Mouse (Mus musculus): ENCODE results near the gene Hist1h3e. TPM values are rescaled to one million over a fixed set of nuclear protein-coding genes. Genes with fewer than 3 reads are reported as not detected.
"Not testable (repeated sequence)": the region's sequence is repeated elsewhere in the genome, so short reads cannot be mapped to it uniquely, and the experiment has no call there.

The Hist1h3e gene
- polyA plus RNA-seq, 1 experiment from 2014 or later = 10.3 TPM

DNA sequence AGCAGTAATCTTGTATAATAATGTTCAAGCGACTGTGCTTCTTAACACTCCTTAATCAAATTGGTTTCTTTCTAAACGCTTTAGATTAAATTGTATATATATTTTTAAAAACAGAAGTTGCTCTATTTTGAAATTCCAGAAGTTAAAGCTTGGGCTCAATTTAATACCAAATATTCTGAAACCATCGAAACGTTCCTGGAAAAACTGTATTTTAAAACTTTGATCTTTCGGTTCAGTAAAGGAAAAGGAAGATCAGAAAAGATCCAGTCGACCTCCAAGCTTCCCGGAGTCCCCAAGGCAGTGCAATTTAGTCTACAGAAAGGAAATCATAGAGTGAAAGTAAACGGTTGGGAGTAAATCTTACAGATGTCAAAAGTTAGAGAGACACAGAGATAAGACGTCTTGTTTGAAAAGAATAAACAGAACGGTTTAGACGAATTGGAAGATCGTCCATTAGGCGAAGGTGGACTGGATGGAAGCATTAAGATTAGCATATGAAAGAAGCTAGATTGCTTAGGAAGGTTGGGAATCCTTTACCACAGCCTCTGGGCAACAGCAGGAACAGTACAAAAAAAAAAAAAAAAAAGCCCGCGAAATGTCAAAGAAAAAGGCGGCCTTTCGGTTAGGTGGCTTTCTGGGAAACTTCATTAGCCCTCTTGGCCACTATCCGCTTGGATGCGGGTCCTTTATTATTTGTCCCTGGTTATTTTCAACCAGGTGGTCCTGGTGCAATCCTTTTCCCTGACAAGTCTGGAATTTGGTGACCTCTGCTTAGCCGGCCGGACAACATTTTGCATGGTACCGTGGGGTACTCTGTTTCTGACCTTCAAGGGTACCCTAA lies 24.1 kb upstream of the Hist1h3e start:
- peak overlapping the region; percentile 98 for H3K27ac ChIP-seq (ENCODE audit: low read length)
- peaks cover 18% of the 10 kb centered on the region; the same call in 1 of the 2 replicates for H3K4me1 ChIP-seq (ENCODE audit: control insufficient read depth, insufficient read depth, low read length)
- H3K4me2 ChIP-seq (replicated peaks; ENCODE audit: low read depth, low read length) = peak overlapping the region; percentile 69
- peak overlapping the region; percentile 38 for H3K4me3 ChIP-seq (ENCODE audit: low read depth, low read length)
- no peak for ATAC-seq (ENCODE audit: insufficient number of reproducible peaks, insufficient read depth, low FRiP score, low read depth)
- no peaks in the 10 kb centered on the region for H3K36me3 ChIP-seq (ENCODE audit: control insufficient read depth, insufficient read depth, low read length)
- H3K27me3 ChIP-seq (ENCODE audit: control insufficient read depth, insufficient read depth, low read length) = no peaks in the 10 kb centered on the region
- no peaks in the 10 kb centered on the region for H3K9me3 ChIP-seq (ENCODE audit: control insufficient read depth, low read depth, low read length)
- H3K9ac ChIP-seq (replicated peaks; ENCODE audit: low read depth, low read length) = peak overlapping the region; percentile 31; the same call in 1 of the 2 replicates
- under 1% methylated on average over 21 of the region's 22 CpGs for WGBS

DNA sequence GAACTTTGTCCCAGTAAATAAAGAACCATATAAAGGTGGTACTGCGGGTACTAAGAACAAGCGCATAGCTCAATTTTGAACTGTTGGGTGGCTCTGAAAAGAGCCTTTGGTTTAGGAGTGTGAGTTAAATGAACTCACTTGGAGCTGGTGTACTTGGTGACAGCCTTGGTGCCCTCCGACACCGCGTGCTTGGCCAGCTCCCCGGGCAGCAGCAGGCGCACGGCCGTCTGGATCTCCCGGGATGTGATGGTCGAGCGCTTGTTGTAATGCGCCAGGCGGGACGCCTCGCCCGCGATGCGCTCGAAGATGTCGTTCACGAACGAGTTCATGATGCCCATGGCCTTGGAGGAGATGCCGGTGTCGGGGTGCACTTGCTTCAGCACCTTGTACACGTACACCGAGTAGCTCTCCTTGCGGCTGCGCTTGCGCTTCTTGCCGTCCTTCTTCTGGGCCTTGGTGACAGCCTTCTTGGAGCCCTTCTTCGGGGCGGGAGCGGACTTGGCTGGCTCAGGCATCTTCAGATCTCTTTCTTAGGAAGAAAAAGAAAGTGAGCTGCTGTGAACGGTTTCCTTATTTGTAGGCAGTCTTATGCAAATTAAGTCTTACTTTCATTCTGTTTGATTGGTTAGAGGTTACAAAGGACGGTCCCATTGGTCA lies 23.4 kb upstream of the Hist1h3e start:
- not testable (repeated sequence) for H3K27me3 ChIP-seq (ENCODE audit: control insufficient read depth, insufficient read depth, low read length); H3K9me3 ChIP-seq (ENCODE audit: control insufficient read depth, low read depth, low read length); H3K36me3 ChIP-seq (ENCODE audit: control insufficient read depth, insufficient read depth, low read length)
- peaks cover 21% of the 10 kb centered on the region; the same call in 1 of the 2 replicates for H3K4me1 ChIP-seq (ENCODE audit: control insufficient read depth, insufficient read depth, low read length)
- H3K27ac ChIP-seq (ENCODE audit: low read length) = peak overlapping the region; percentile 96
- H3K4me3 ChIP-seq (ENCODE audit: low read depth, low read length) = peak overlapping the region; percentile 38
- peak overlapping the region; percentile 60 for H3K9ac ChIP-seq (replicated peaks; ENCODE audit: low read depth, low read length)
- H3K4me2 ChIP-seq (replicated peaks; ENCODE audit: low read depth, low read length) = peak overlapping the region; percentile 69
- peak; percentile 87 for ATAC-seq (ENCODE audit: insufficient number of reproducible peaks, insufficient read depth, low FRiP score, low read depth)
- under 1% methylated on average over 29 of the region's 36 CpGs for WGBS

DNA sequence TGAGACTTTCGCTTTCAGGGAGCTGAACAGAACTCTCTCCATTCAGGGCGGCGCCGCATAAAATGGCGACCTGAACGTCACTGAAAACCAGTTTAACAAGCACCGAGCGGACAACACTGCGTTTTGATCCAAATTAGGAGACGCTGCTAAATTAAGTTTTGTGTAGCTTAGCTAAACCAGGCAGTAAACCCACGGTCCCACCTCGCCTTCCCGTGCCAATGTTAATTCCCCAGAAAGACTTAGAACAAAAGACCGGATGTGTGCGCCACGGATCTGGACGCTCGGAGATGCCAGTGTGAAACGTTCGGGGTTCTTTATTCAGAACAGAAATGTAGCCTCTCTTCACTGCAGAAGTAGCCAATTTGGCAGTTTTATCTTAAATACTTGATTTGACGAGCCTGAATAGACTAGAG lies 22.9 kb upstream of the Hist1h3e start:
- Histone ChIP-seq H3K4me2 (replicated peaks; ENCODE audit: low read depth, low read length) (peak overlapping the region; percentile 69), H3K36me3 (ENCODE audit: control insufficient read depth, insufficient read depth, low read length) (no peaks in the 10 kb centered on the region), H3K4me1 (ENCODE audit: control insufficient read depth, insufficient read depth, low read length) (peaks cover 21% of the 10 kb centered on the region; the same call in 1 of the 2 replicates), H3K27ac (ENCODE audit: low read length) (peak overlapping the region; percentile 96), H3K9ac (replicated peaks; ENCODE audit: low read depth, low read length) (peak overlapping the region; percentile 60), H3K9me3 (ENCODE audit: control insufficient read depth, low read depth, low read length) (no peaks in the 10 kb centered on the region), H3K4me3 (ENCODE audit: low read depth, low read length) (peak overlapping the region; percentile 38), H3K27me3 (ENCODE audit: control insufficient read depth, insufficient read depth, low read length) (no peaks in the 10 kb centered on the region)
- under 1% methylated on average over 21 of the region's 21 CpGs for WGBS
- 0 out of 2 replicates have a peak, but pooled peaks have one; percentile 15 for ATAC-seq (ENCODE audit: insufficient number of reproducible peaks, insufficient read depth, low FRiP score, low read depth)

DNA sequence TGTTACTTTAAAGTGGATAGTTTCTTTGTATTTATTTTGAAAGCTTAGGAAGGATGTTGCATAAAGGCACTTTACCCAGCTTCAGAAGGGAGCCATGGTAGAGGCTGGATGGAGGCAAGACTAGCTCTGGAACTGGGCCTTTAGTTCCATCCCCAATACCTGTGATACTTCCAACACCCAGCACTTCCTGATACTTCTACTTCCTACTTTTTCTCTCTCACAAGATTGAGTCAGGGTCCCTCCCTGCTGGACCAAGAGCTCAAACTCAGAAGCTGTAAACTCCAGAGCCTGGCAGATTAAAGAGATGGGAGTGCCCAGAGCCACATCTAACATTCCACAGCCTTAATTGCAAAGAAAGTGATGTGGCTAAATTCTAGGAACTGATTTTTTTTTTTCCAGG lies 22.2 kb upstream of the Hist1h3e start:
- Histone ChIP-seq H3K4me3 (ENCODE audit: low read depth, low read length) (peak overlapping the region; percentile 38), H3K4me2 (replicated peaks; ENCODE audit: low read depth, low read length) (peak overlapping the region; percentile 69), H3K9me3 (ENCODE audit: control insufficient read depth, low read depth, low read length) (no peaks in the 10 kb centered on the region), H3K27me3 (ENCODE audit: control insufficient read depth, insufficient read depth, low read length) (no peaks in the 10 kb centered on the region), H3K36me3 (ENCODE audit: control insufficient read depth, insufficient read depth, low read length) (no peaks in the 10 kb centered on the region), H3K4me1 (ENCODE audit: control insufficient read depth, insufficient read depth, low read length) (peaks cover 21% of the 10 kb centered on the region; the same call in 1 of the 2 replicates), H3K9ac (replicated peaks; ENCODE audit: low read depth, low read length) (peak overlapping the region; percentile 60), H3K27ac (ENCODE audit: low read length) (peak overlapping the region; percentile 96)
- no peak for ATAC-seq (ENCODE audit: insufficient number of reproducible peaks, insufficient read depth, low FRiP score, low read depth)

- Histone ChIP-seq H3K4me2 (replicated peaks; ENCODE audit: low read depth, low read length) (no peak overlapping the region), H3K9me3 (ENCODE audit: control insufficient read depth, low read depth, low read length) (no peaks in the 10 kb centered on the region), H3K27ac (ENCODE audit: low read length) (peak overlapping the region; percentile 96; the same call in 1 of the 2 replicates), H3K36me3 (ENCODE audit: control insufficient read depth, insufficient read depth, low read length) (no peaks in the 10 kb centered on the region), H3K4me3 (ENCODE audit: low read depth, low read length) (no peak overlapping the region), H3K9ac (replicated peaks; ENCODE audit: low read depth, low read length) (0 out of 2 replicates have a peak overlapping the region, but pooled peaks have one; percentile 11), H3K4me1 (ENCODE audit: control insufficient read depth, insufficient read depth, low read length) (peaks cover 21% of the 10 kb centered on the region; the same call in 1 of the 2 replicates), H3K27me3 (ENCODE audit: control insufficient read depth, insufficient read depth, low read length) (no peaks in the 10 kb centered on the region)
- ATAC-seq (ENCODE audit: insufficient number of reproducible peaks, insufficient read depth, low FRiP score, low read depth) = no peak
These were observed 21.4 kb upstream of the Hist1h3e start for GRCm38 (mm10) chr13:23583387-23584068.

DNA sequence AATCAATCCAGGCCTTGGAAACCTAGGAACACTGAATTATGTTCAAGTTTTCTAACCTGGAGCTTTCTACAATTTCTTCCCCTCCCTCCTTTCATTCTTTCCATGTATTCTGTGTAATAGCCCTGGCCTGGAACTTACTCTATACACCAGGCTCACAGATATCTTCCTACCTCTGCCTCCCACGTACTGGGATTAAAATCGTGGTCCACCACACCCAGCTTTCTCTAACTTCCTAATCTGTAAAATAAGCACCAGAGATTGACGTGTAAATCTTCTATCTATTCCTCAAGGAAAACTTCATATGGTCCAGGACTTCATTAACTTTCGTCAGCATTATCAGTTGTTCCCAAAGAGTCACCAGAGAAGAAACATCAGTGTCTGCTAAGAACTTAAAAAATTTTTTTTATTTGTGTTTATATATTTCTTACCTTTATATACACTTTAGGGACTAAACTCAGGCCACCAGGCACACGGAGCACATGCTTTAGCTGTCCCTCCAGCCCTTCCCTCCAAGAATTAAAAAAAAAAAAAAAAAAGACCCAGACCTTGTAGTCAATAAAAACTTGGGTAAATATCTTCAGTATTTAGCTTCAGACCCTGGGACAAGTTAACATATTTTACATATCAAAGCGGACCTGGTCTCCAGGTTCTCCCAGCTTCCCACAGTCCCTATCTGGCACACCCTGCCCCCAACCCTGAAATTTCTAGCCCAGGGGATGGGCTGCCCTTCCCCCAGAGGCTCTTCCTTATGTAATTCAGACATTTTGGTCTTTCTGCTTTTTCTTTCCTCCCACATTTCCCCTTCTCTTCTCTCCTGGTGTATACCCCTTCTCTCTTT lies 20.3 kb upstream of the Hist1h3e start:
- Histone ChIP-seq H3K27me3 (ENCODE audit: control insufficient read depth, insufficient read depth, low read length) (no peaks in the 10 kb centered on the region), H3K9me3 (ENCODE audit: control insufficient read depth, low read depth, low read length) (no peaks in the 10 kb centered on the region), H3K4me1 (ENCODE audit: control insufficient read depth, insufficient read depth, low read length) (peaks cover 21% of the 10 kb centered on the region; the same call in 1 of the 2 replicates), H3K4me3 (ENCODE audit: low read depth, low read length) (peak overlapping the region; percentile 47), H3K9ac (replicated peaks; ENCODE audit: low read depth, low read length) (peak overlapping the region; percentile 68), H3K36me3 (ENCODE audit: control insufficient read depth, insufficient read depth, low read length) (no peaks in the 10 kb centered on the region), H3K4me2 (replicated peaks; ENCODE audit: low read depth, low read length) (peak overlapping the region; percentile 83), H3K27ac (ENCODE audit: low read length) (peak overlapping the region; percentile 96)
- 5% methylated on average over 6 of the region's 6 CpGs for WGBS
- no peak for ATAC-seq (ENCODE audit: insufficient number of reproducible peaks, insufficient read depth, low FRiP score, low read depth)

DNA sequence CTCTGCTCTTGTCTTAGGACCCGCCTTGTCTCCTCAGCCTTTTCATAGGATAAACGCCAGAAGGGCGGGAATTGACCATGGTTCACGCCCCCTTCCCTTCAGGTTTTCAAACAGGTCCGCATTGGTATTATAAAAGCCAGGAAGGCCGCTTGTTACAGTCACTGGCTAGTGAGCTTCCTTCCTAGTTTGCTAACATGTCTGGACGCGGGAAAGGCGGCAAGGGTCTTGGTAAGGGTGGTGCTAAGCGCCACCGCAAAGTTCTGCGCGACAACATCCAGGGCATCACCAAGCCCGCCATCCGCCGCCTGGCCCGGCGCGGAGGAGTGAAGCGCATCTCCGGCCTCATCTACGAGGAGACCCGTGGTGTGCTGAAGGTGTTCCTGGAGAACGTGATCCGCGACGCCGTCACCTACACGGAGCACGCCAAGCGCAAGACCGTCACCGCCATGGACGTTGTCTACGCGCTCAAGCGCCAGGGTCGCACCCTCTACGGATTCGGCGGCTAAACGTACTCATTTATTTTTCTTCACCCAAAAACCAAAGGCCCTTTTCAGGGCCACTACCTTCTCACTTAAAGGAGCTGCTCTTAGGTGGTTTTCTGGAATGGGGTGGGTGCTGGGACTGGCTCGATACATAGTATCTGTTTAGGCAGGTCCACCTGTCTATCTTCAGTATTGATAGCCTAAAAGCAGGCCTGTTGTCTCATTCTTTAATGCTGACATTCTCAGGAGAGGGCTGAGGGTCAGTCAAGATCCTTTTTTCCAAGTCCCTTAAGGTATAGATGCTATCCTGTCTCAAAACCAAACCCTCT lies 19.4 kb upstream of the Hist1h3e start, which contains the start of gene Hist1h4d:
Gene Hist1h4d (plus strand): TSS at position 191 of the 811 bp plus-strand sequence.
- peak; percentile 88 for ATAC-seq (ENCODE audit: insufficient number of reproducible peaks, insufficient read depth, low FRiP score, low read depth)
- Histone ChIP-seq H3K4me2 (replicated peaks; ENCODE audit: low read depth, low read length) (peak within 1 kb of the TSS; percentile 83), H3K9ac (replicated peaks; ENCODE audit: low read depth, low read length) (peak within 1 kb of the TSS; percentile 68), H3K4me1 (ENCODE audit: control insufficient read depth, insufficient read depth, low read length) (peaks cover 28% of the 10 kb centered on the region; the same call in 1 of the 2 replicates), H3K27me3 (ENCODE audit: control insufficient read depth, insufficient read depth, low read length) (no peaks in the 10 kb centered on the region), H3K27ac (ENCODE audit: low read length) (peak within 1 kb of the TSS; percentile 96), H3K9me3 (ENCODE audit: control insufficient read depth, low read depth, low read length) (no peaks in the 10 kb centered on the region), H3K36me3 (ENCODE audit: control insufficient read depth, insufficient read depth, low read length) (no peaks in the 10 kb centered on the region), H3K4me3 (ENCODE audit: low read depth, low read length) (peak within 1 kb of the TSS; percentile 47)
- WGBS = under 1% methylated on average over 43 of the region's 43 CpGs
